Mouse (Mus musculus): Measurements from ENCODE around the gene Gm20509.

DNA sequence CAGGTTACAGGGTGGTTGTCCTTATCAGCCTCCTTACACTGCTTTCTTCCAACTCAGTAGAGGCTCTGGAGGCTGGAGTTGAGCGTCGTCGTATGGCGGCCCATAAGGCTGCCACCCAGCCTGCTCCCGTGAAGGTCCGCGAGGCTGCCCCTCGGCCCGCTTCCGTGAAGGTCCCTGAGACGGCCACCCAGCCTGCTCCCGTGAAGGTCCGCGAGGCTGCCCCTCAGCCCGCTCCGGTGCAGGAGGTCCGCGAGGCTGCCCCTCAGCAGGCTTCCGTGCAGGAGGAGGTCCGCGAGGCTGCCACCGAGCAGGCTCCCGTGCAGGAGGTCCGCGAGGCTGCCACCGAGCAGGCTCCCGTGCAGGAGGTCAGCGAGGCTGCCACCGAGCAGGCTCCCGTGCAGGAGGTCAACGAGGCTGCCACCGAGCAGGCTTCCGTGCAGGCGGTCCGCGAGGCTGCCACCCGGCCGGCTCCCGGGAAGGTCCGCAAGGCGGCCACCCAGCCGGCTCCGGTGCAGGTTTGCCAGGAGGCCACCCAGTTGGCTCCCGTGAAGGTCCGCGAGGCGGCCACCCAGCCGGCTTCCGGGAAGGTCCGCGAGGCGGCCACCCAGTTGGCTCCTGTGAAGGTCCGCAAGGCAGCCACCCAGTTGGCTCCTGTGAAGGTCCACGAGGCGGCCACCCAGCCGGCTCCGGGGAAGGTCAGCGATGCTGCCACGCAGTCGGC is 1.0 kb downstream of the Gm20509 start:
- TF ChIP-seq CTCF (IDR thresholded peaks at IDR 0.05; ENCODE audit: borderline replicate concordance, control insufficient read depth, extremely low read depth, insufficient read depth, low read length, poor library complexity) = no peak
- no peak for TF ChIP-seq POLR2A (IDR thresholded peaks at IDR 0.05; ENCODE audit: control insufficient read depth, extremely low read depth, insufficient read depth, low read length, poor library complexity)

Data from thymus, adult 2 months (tissue).